In genomic region chrX:52375129-52375528, GRCm38 (mm10) we compare ENCODE assay signal across 9 mouse cellular contexts.
DNase-seq lines count a peak whose midpoint lies in the region; ATAC-seq and TF ChIP-seq lines count a peak whose summit lies in the region.
"Had no signal": no experiment of that assay in that cellular context is flagged by ENCODE, and none has a peak within 500 bp of the region (broad histone marks: within the 10 kb centered on the region; RNA-seq: fewer than 3 reads in every experiment).

No protein-coding gene starts in this region.

- no peaks in the 10 kb centered on the region for H3K4me1 ChIP-seq in intestine, postnatal 0 days (replicated peaks; ENCODE audit: control insufficient read depth, insufficient read depth, low read length)
- no peaks in the 10 kb centered on the region for H3K4me1 ChIP-seq in intestine, embryonic 15.5 days (replicated peaks)
- H3K4me1 ChIP-seq in E14TG2a.4 (replicated peaks; ENCODE audit: low read depth, low read length): peaks cover 17% of the 10 kb centered on the region
- H3K4me1 ChIP-seq in forebrain, embryonic 14.5 days (ENCODE audit: control insufficient read depth, insufficient read depth, low read length): no peaks in the 10 kb centered on the region
- H3K4me1 ChIP-seq: liver, embryonic 15.5 days had no signal

- no peak overlapping the region for H3K4me3 ChIP-seq in intestine, postnatal 0 days (ENCODE audit: low read depth, low read length)
- no peak overlapping the region for H3K4me3 ChIP-seq in intestine, embryonic 15.5 days (replicated peaks)
- no peak overlapping the region for H3K4me3 ChIP-seq in E14TG2a.4 (replicated peaks; ENCODE audit: low read length)
- no peak overlapping the region for H3K4me3 ChIP-seq in forebrain, embryonic 14.5 days (ENCODE audit: low read depth, low read length)
- H3K4me3 ChIP-seq: liver, embryonic 15.5 days had no signal

- H3K9me3 ChIP-seq in intestine, postnatal 0 days (ENCODE audit: control insufficient read depth): no peaks in the 10 kb centered on the region
- H3K9me3 ChIP-seq in intestine, embryonic 15.5 days: no peaks in the 10 kb centered on the region
- no peaks in the 10 kb centered on the region for H3K9me3 ChIP-seq in E14TG2a.4 (ENCODE audit: low read length)
- H3K9me3 ChIP-seq in forebrain, embryonic 14.5 days (replicated peaks; ENCODE audit: control insufficient read depth, low read length): no peaks in the 10 kb centered on the region
- H3K9me3 ChIP-seq: liver, embryonic 15.5 days had no signal

- no peak overlapping the region for H3K4me2 ChIP-seq in intestine, postnatal 0 days (replicated peaks; ENCODE audit: low read depth)
- no peak overlapping the region for H3K4me2 ChIP-seq in intestine, embryonic 15.5 days (replicated peaks)
- H3K4me2 ChIP-seq in forebrain, embryonic 14.5 days (ENCODE audit: low read length): no peak overlapping the region
- H3K4me2 ChIP-seq: liver, embryonic 15.5 days had no signal

- TF ChIP-seq CTCF in intestine, postnatal 0 days (IDR thresholded peaks at IDR 0.05; ENCODE audit: low read depth): peak; percentile 65
- TF ChIP-seq CTCF in E14TG2a.4 (conservative IDR thresholded peaks at IDR 0.05; ENCODE audit: low read length): peak; percentile 50

- no peak overlapping the region for H3K27ac ChIP-seq in intestine, postnatal 0 days (ENCODE audit: low read depth, low read length)
- H3K27ac ChIP-seq in intestine, embryonic 15.5 days: no peak overlapping the region
- no peak overlapping the region for H3K27ac ChIP-seq in forebrain, embryonic 14.5 days (ENCODE audit: low read depth, low read length)
- H3K27ac ChIP-seq: liver, embryonic 15.5 days had no signal

- no peaks in the 10 kb centered on the region for H3K27me3 ChIP-seq in intestine, postnatal 0 days (replicated peaks; ENCODE audit: control insufficient read depth, insufficient read depth, low read length)
- no peaks in the 10 kb centered on the region for H3K27me3 ChIP-seq in intestine, embryonic 15.5 days (replicated peaks)
- no peaks in the 10 kb centered on the region for H3K27me3 ChIP-seq in E14TG2a.4 (ENCODE audit: insufficient read depth, low read length)
- no peaks in the 10 kb centered on the region for H3K27me3 ChIP-seq in forebrain, embryonic 14.5 days (replicated peaks; ENCODE audit: control insufficient read depth, insufficient read depth, low read length)
- H3K27me3 ChIP-seq: liver, embryonic 15.5 days had no signal

- no peak for ATAC-seq in intestine, postnatal 0 days
- ATAC-seq in intestine, embryonic 15.5 days: no peak
- no peak for ATAC-seq in forebrain, embryonic 14.5 days

- no peaks in the 10 kb centered on the region for H3K36me3 ChIP-seq in intestine, postnatal 0 days (ENCODE audit: control insufficient read depth, insufficient read depth)
- no peaks in the 10 kb centered on the region for H3K36me3 ChIP-seq in intestine, embryonic 15.5 days
- H3K36me3 ChIP-seq in E14TG2a.4 (ENCODE audit: insufficient read depth, low read length): no peaks in the 10 kb centered on the region
- no peaks in the 10 kb centered on the region for H3K36me3 ChIP-seq in forebrain, embryonic 14.5 days (ENCODE audit: control insufficient read depth, insufficient read depth, low read length)
- H3K36me3 ChIP-seq: liver, embryonic 15.5 days had no signal

- peak; percentile 1 for DNase-seq in 416B (ENCODE audit: low read depth)
- peak; percentile 20 to 68 for DNase-seq in kidney, postnatal 36 days
- no peak for DNase-seq in ovary, postnatal 36 days (ENCODE audit: low spot score)
- no peak for DNase-seq in forebrain, embryonic 14.5 days (ENCODE audit: low spot score)
- DNase-seq: heart, postnatal 4 days had no signal

- WGBS in intestine, postnatal 0 days: 53% methylated on average over 3 of the region's 3 CpGs
- WGBS in intestine, embryonic 15.5 days: 61% methylated on average over 3 of the region's 3 CpGs
- WGBS in forebrain, embryonic 14.5 days: 49% methylated on average over 3 of the region's 3 CpGs

- H3K9ac ChIP-seq in intestine, postnatal 0 days (ENCODE audit: low read depth, low read length): no peak overlapping the region
- no peak overlapping the region for H3K9ac ChIP-seq in intestine, embryonic 15.5 days
- H3K9ac ChIP-seq in forebrain, embryonic 14.5 days (ENCODE audit: low read length): no peak overlapping the region
- H3K9ac ChIP-seq: liver, embryonic 15.5 days had no signal

Comparison
In these comparisons a context has a peak if more than half of its experiments do, and no peak if none do; other contexts are left out.
1. DNase-seq: peak in 416B (single experiment) and kidney, postnatal 36 days (2 of 2); none in ovary, postnatal 36 days (single experiment) and forebrain, embryonic 14.5 days (single experiment).